Mouse (Mus musculus) neural tube, embryonic 12.5 days (tissue): ENCODE data around the gene Zp1. TPM values are rescaled to one million over a fixed set of nuclear protein-coding genes. Genes with fewer than 3 reads are reported as not detected.

Experiments used
- ATAC-seq: fragments of 200-750 bp; cut with Nextera tagmentation; 2 replicates; pipeline ENCODE4 v1.8.0; 2017; ENCODE audit warnings: low read depth, mild to moderate bottlenecking, moderate TSS enrichment, moderate library complexity; ENCODE audit not compliant: low FRiP score
- H3K27ac ChIP-seq: fragments of 300-500 bp; sonication (generic); 2 replicates; pipeline ENCODE4 v1.5.1; 2016
- H3K27me3 ChIP-seq: fragments of 300-500 bp; sonication (generic); replicated peaks from 2 replicates; pipeline ENCODE4 v1.6.1; 2016; ENCODE audit warnings: mild to moderate bottlenecking
- H3K36me3 ChIP-seq: fragments of 300-500 bp; sonication (generic); 2 replicates; pipeline ENCODE4 v1.6.1; 2016; ENCODE audit warnings: mild to moderate bottlenecking
- H3K4me1 ChIP-seq: fragments of 300-500 bp; sonication (generic); 2 replicates; pipeline ENCODE4 v1.6.1; 2016
- H3K4me2 ChIP-seq: fragments of 300-500 bp; sonication (generic); replicated peaks from 2 replicates; pipeline ENCODE4 v1.6.1; 2016; ENCODE audit warnings: mild to moderate bottlenecking
- H3K4me3 ChIP-seq: fragments of 300-500 bp; sonication (generic); 2 replicates; pipeline ENCODE4 v1.5.1; 2016
- H3K9ac ChIP-seq: fragments of 300-500 bp; sonication (generic); 2 replicates; pipeline ENCODE4 v1.6.1; 2016; ENCODE audit warnings: mild to moderate bottlenecking
- H3K9me3 ChIP-seq: fragments of 300-500 bp; sonication (generic); 2 replicates; pipeline ENCODE4 v1.6.1; 2016; ENCODE audit warnings: mild to moderate bottlenecking
- WGBS: fragments of 180-500 bp; shearing (Covaris S2); methylation state at CpG from one replicate; pipeline ENCODE4 v1.1.7; 2016; 5-methylcytosine and 5-hydroxymethylcytosine counted together
- polyA plus RNA-seq: library from polyadenylated mRNA; unstranded; fragments of >200 nt; fragmentation: Nextera tagmentation; extraction: Ambion mirVana; gene quantifications from 2 replicates; pipeline ENCODE4 v1.2.1, GENCODE M21; 2016

Gene Zp1
- polyA plus RNA-seq, 1 experiment from 2014 or later = not detected

DNA sequence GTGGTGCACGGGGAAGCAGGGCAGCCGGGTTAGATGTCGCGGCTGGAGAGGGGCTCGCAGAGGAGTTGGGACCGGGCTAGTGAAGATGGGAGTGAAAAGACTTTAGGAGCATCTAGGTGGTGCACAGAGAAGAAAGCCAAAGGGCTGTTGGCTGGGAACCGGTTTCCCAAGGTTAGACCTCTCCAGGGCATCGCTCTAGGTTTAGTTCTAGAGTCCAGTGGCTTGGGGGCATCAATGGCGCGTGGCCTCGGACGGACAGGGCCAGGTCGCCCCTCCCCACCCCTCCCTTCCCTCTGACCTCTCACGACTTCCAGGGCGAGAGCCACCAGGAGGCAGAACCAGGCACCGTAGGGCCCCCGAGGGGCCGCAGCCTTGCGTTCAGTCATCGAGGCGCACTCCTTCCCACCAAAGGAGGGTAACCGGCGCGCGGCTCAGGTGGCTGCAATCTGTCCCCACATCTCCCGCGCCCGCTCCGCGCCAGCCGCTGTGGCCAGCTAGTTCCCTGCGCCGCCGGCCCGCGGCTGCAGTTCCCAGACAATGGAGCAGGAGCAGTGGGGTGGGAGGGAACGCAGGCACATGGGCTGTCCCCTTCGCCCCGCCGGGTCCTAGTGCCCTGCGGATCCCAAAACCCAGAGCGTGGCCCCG, 51.1 kb downstream of the Zp1 start:
- peaks cover 26% of the 10 kb centered on the region for H3K4me1 ChIP-seq
- peak overlapping the region; percentile 85 for H3K4me3 ChIP-seq
- H3K4me2 ChIP-seq = peak overlapping the region; percentile 83
- H3K9me3 ChIP-seq = no peaks in the 10 kb centered on the region
- peak overlapping the region; percentile 82 for H3K27ac ChIP-seq
- peak overlapping the region; percentile 93 for H3K9ac ChIP-seq
- WGBS = under 1% methylated on average over 42 of the region's 43 CpGs
- H3K36me3 ChIP-seq = peaks cover 62% of the 10 kb centered on the region
- no peaks in the 10 kb centered on the region for H3K27me3 ChIP-seq
- peak; percentile 93 for ATAC-seq

DNA sequence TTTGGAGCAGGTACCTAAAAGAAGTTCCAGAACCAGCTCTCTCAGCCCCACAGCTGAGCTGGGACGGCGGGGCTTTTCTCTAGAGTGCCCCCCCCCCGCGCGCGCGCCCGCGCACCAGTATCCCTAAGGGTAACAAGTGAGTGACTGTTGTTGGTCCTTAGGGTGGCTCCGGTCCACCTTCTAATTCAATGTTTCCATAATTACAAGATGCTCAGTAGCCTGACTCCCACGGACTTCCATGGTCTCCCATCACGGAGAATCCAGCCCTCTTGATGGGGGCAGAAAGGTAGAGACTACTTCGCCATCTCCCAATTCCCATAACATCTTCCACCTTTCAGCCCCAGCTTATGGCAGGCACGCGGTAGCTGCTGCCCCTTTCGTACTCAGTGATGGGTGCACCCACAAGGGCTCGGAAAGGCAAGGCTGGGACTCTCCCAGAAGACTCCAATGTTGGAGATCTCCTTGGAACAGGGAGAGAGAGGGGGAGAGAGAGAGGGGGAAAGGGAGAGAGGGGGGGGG, 51.8 kb downstream of the Zp1 start:
- Histone ChIP-seq H3K4me2 (peak overlapping the region; percentile 83), H3K4me1 (peaks cover 26% of the 10 kb centered on the region), H3K27ac (no peak overlapping the region), H3K36me3 (peaks cover 62% of the 10 kb centered on the region), H3K27me3 (no peaks in the 10 kb centered on the region), H3K9ac (peak overlapping the region; percentile 93), H3K4me3 (peak overlapping the region; percentile 85), H3K9me3 (no peaks in the 10 kb centered on the region)
- peak; percentile 32 for ATAC-seq
- WGBS = under 1% methylated on average over 17 of the region's 17 CpGs

DNA sequence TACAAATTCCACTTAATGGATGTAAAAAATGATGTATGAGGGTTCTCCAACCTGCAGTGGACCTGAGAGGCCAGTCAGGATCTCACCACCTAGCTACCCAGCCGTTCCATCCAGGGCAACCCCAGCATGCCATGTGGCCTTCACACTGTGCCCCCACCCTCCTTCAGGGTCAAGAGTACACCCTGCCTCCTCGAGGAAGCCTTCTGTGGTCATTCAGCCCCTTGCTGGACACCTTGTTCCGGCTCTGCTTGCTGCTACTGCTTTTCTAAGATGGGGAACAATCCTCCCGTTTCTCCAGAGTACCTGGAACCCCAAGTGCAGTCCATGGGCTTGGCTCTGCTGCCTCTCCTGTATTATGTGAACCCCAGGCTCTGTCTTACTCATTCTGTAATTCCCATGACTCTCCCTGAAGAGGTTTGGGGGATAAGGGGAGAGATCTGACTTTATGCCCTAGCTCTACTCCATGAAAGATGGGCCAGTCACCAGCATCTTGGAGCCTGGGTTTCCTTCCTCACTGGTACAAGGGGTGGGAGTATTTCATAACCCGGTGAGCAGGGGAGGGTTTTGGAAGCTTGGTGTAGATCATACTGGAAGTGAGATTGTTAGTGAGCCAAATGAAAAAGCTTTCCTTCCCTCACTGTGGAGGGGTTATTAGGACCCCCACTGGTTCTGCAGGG, 52.3 kb downstream of the Zp1 start:
- ATAC-seq = no peak
- WGBS = 31% methylated on average over 5 of the region's 5 CpGs
- Histone ChIP-seq H3K27ac (no peak overlapping the region), H3K9me3 (no peaks in the 10 kb centered on the region), H3K4me3 (peak overlapping the region; percentile 85), H3K27me3 (no peaks in the 10 kb centered on the region), H3K4me2 (peak overlapping the region; percentile 83), H3K9ac (peak overlapping the region; percentile 93), H3K36me3 (peaks cover 62% of the 10 kb centered on the region), H3K4me1 (peaks cover 26% of the 10 kb centered on the region)

DNA sequence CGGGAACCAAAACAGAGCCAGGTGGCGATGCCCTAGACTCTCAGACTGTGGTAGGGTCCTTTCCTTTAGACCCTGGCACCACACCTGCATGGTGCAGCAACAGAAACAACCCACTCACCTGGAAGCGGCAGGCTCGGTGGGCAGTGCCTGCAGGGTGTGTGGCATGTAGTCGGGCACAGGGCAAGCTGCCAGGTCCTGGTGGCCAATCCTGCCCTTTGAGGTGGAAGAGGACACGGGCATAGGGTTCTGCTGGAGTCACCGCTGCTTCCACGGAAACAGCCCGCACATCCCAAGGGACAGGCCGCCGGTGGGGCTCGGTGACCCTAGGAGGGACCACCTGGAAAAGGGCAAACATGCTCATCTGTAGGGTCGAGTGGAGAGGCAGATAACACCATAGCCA, 54.1 kb downstream of the Zp1 start:
- no peak overlapping the region for H3K4me2 ChIP-seq
- ATAC-seq = no peak
- H3K36me3 ChIP-seq = peaks cover 62% of the 10 kb centered on the region
- H3K4me3 ChIP-seq = no peak overlapping the region
- H3K9ac ChIP-seq = no peak overlapping the region
- H3K9me3 ChIP-seq = no peaks in the 10 kb centered on the region
- 89% methylated on average over 13 of the region's 13 CpGs for WGBS
- peaks cover 26% of the 10 kb centered on the region for H3K4me1 ChIP-seq
- H3K27ac ChIP-seq = no peak overlapping the region
- no peaks in the 10 kb centered on the region for H3K27me3 ChIP-seq

Other genes with a start within 250 kb of the Zp1 start
- not detected in 2 replicates for gene Pga5, start 242.6 kb downstream of the Zp1 start, polyA plus RNA-seq
- 33.8 and 39.2 TPM in 2 replicates for gene Vps37c, start 231.9 kb downstream of the Zp1 start, polyA plus RNA-seq
- 0.08 TPM in 1 of 2 replicates, not detected in the other for gene Cd5, start 181.6 kb downstream of the Zp1 start, polyA plus RNA-seq
- 0.06 TPM in 1 of 2 replicates, not detected in the other for gene Cd6, start 90.6 kb downstream of the Zp1 start, polyA plus RNA-seq
- 0.20 and 0.46 TPM in 2 replicates for gene Slc15a3, start 80.9 kb downstream of the Zp1 start, polyA plus RNA-seq
- gene Tmem132a, start 50.7 kb downstream of the Zp1 start, polyA plus RNA-seq = 151 and 157 TPM in 2 replicates
- 38.7 and 39.1 TPM in 2 replicates for gene Tmem109, start 38.6 kb downstream of the Zp1 start, polyA plus RNA-seq
- 39.0 and 44.8 TPM in 2 replicates for gene Prpf19, start 25.4 kb downstream of the Zp1 start, polyA plus RNA-seq
- 0.19 TPM in 1 of 2 replicates, not detected in the other for gene Ptgdr2, start 16.5 kb upstream of the Zp1 start, polyA plus RNA-seq
- 20.4 and 21.5 TPM in 2 replicates for gene Ccdc86, start 28.6 kb upstream of the Zp1 start, polyA plus RNA-seq
- gene Ms4a10, start 54.0 kb upstream of the Zp1 start, polyA plus RNA-seq = not detected in 2 replicates
- gene Ms4a15, start 72.6 kb upstream of the Zp1 start, polyA plus RNA-seq = not detected in 2 replicates
- gene Ms4a18, start 97.4 kb upstream of the Zp1 start, polyA plus RNA-seq = not detected in 2 replicates
- not detected in 2 replicates for gene Ms4a8a, start 160.5 kb upstream of the Zp1 start, polyA plus RNA-seq
- not detected in 2 replicates for gene 1700017D01Rik, start 210.2 kb upstream of the Zp1 start, polyA plus RNA-seq
- gene 1700025F22Rik, start 244.7 kb upstream of the Zp1 start, polyA plus RNA-seq = not detected in 2 replicates